Mouse (Mus musculus) C2C12 (cell line): ENCODE data around the gene Ctsc.

Source experiments
- CEBPB ChIP-seq: IDR thresholded peaks from one replicate; pipeline ENCODE4 v1.6.1; 2011; ENCODE audit warnings: low read depth, mild to moderate bottlenecking, control low read depth, moderate library complexity
- CTCF ChIP-seq: IDR thresholded peaks from one replicate; pipeline ENCODE4 v1.5.1; 2011; ENCODE audit not compliant: control insufficient read depth, insufficient read depth, insufficient read length
- MAX ChIP-seq: IDR thresholded peaks from one replicate; pipeline ENCODE4 v1.6.1; 2011; ENCODE audit warnings: mild to moderate bottlenecking, control low read depth
- MYOG ChIP-seq: IDR thresholded peaks from one replicate; pipeline ENCODE4 v1.6.1; 2011; ENCODE audit not compliant: control insufficient read depth, insufficient read length; ENCODE audit errors: extremely low read depth
- USF1 ChIP-seq: IDR thresholded peaks from one replicate; pipeline ENCODE4 v1.6.1; 2011; ENCODE audit warnings: low read depth, mild to moderate bottlenecking, control low read depth, moderate library complexity

GRCm38 (mm10) chr7:88252129-88252528 lies 25.8 kb upstream of the Ctsc start:
- no peak for TF ChIP-seq CTCF
- no peak for TF ChIP-seq USF1
- TF ChIP-seq CEBPB: no peak
- TF ChIP-seq MYOG: no peak
- no peak for TF ChIP-seq MAX
